Mouse (Mus musculus): ENCODE measurements at regions not wholly inside any gene's neighbourhood (a gene's known extent, or its start where the extent isn't known, plus 50 kb on each side); places are given as distances from the start of the nearest gene placed in this dataset.

DNA sequence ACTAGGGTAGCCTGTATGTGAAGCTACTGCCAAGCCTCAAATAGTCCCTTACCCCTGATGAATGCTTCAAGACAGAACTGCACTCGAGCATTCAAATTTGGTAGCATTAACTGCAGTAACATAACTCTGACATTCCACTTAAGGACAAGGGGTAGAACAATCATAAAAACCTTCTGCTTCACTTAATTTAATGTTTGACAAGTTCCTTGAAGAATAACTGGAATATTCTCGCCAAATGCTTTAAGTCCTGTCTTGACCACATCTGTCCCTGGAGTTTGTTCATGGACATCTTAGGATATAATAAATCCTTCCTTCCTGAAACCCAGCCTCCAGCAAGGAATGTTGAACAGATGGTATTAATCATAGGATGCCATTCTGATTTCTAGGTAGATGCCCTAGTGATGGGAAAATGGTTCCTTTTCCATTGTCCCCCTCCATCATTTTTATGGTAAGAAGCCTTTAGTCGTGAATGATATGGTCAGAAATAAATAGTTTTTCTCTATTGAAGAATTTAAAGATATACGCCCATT is 154.7 kb upstream of the Gm15217 start:
- no peak for TF ChIP-seq CTCF (IDR thresholded peaks at IDR 0.05; ENCODE audit: extremely low read depth, insufficient read depth, low read length)
- TF ChIP-seq POLR2A (IDR thresholded peaks at IDR 0.05; ENCODE audit: extremely low read depth, insufficient read depth, low read length) = no peak

Data from cortical plate, adult 2 months (tissue).